Mouse (Mus musculus) adrenal gland, adult 18-20 months (tissue): ENCODE measurements around the gene Lmntd1. TPM values are rescaled to one million over a fixed set of nuclear protein-coding genes. Genes with fewer than 3 reads are reported as not detected.

Experiments
- DNase-seq, 2 experiments: peaks; one replicate each; pipeline ENCODE4 v3.0.0; 2021 to 2022; ENCODE audit warnings: low spot score in 2 of 2
- total RNA-seq, 2 experiments: library from RNA; stranded (reverse); gene quantifications; 1 replicate in 1 of 2; 2 replicates in 1 of 2; pipeline ENCODE4 v1.2.3; 2021

Gene Lmntd1
- total RNA-seq, 2 experiments from 2014 or later: 0.51 to 0.66 TPM

DNA sequence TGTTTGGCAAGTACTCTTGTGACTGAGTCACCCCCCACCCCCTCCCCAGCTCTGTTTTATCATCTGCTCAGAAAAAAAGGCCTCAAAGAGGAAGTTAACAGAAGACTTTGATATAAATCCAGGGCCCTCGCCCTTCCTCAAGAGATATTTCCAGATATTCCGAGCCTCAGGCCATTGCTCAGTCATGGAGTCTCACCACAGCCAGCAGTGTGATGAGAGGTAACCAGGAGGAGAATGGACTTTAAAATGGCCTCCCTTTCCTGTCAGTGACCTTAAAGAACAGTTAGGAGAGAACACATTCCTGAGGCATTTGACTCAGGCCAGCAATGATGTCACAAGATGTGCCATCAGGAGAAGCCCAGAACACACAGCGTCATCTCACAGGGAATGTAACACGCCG is 175.3 kb downstream of the Lmntd1 start:
- no peak for DNase-seq

DNA sequence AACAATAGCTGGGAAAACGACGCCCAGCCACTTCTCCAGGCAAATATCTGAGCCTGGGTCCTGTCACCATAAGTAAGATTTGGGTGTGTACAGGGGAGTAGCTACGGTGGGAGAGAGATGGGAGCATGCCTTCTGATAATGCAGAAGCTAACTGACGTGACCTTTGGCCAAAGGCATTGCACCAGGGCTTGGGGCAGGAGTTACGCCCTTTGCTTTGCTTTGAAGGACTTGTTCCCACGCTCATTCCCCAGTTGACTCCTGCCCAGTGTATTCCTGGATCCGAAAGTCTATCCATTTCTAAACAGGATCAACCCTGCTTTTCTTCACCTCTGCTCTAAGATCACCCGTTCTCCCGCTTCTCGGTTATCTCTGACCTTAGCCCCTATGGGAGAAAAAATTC is 178.4 kb downstream of the Lmntd1 start:
- DNase-seq: no peak

DNA sequence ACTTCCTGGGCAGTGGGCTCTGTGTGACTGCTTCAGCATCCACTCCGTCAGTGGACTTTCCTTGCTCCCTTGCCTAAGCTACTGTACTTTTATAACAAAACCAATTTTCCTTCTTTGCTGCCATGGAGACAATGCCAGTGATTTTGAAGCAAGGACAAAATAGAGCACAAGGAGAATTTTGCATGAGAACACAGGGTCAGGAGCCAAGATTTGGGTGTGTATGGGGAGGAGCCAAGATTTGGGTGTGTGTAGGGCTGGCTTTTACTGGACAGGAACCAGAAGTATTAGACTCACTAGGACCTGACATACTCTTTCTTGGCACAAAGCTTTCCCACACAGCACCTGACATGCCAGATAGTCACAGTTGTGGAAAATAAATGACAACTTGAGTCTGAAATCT is 179.0 kb downstream of the Lmntd1 start:
- DNase-seq: no peak

DNA sequence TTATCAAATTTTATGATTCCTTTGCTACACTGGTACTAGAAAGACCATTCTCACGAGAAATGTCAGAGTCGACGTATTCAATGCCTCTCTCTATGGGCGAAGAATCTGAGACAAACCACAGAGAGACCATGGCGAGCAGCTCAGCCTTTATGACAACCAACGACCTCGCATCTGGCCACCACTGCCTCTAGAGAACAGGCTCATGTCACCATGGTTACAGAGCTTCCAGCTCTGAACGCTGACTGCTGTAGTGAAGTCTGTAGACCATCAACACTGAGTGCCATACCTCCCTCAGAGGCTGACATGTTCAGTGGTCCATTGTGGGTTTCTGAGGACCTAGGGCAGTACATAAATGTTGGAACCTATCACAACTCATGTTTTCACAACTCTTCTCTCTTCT is 180.2 kb downstream of the Lmntd1 start:
- DNase-seq: no peak

DNA sequence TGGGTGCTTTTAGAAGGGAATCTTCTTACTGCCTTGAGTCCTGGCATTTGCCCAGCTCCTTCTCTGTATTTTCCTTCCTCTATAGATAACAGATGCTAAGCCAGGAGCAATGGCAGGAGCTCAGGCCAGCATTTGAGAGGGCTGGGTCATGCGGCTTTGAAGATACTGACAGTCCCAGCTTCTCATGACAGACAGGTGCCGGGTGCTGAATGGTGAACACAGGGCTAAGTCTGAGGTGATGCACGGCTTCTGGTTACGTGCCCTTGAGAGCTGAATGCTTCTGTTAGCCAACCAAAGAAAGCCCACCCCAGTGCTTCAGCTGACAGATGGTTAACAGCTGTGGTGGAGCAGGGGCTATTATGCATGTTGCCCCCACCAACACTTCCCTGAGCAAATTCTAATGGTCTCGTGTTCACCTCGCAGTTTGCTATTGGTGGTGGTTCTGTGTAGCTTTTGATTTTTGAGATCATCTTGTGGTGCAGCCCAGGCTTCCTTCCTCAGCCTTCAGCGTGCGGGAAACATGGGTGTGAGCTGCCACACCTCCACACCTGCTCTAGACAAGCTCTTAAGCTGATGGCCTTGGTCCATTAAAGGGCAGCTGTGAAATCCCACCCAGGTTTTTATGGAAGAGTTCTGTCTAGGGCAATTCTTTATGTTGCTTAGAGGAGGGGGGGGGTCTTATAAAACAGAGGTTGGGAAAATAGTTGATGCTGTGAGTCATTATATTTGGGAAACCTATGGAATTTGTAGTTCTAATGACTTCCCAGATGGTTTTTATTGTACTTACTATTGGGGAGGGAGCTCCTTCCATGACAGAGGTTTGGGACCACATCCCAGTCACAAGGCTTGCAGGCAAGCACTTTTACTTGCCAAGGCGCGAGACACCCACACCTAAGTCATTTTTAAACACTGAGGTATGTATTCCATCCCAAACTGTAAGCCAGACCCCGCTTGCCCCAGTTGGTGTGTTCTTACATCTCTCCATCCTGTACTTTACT is 181.1 kb downstream of the Lmntd1 start:
- no peak for DNase-seq

DNA sequence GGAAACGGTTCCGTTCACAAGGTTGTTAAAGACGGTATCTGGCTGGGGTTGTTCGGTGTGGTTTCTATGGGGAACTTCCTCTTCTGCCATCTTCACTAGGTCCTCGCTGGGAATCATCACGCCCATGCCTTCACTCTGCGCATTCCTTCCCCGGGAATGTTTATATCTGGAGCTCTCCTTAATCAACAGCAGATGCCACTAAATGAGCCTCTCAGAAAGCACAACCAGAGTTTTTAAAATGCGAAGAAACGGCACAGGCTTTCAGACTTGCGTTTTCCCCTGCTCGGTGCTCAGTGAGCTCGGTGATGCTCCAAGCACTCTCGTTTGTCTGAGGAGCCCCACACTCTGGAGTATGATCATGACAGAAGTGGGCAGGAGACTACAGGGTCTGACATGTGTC is 182.4 kb downstream of the Lmntd1 start:
- DNase-seq: no peak

DNA sequence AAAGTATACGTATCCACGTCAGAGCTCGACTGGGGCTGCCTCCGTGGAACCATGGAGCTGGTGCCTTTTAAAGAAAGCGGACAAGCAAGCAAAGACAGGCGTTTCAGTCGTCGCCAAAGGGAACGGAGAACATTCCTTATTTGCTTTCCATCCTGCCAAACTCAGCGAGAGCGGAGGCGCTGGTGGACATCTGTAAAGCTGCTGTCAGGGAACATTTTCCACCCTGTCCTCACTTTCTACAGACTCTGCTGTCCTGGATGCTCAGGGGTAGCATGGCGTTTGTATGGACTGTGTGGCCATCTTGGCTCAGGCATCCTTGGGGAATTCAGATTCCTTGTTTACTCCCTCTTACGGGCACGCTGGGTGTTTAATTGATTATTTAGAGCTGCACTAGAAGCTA is 186.7 kb downstream of the Lmntd1 start:
- DNase-seq: no peak

DNA sequence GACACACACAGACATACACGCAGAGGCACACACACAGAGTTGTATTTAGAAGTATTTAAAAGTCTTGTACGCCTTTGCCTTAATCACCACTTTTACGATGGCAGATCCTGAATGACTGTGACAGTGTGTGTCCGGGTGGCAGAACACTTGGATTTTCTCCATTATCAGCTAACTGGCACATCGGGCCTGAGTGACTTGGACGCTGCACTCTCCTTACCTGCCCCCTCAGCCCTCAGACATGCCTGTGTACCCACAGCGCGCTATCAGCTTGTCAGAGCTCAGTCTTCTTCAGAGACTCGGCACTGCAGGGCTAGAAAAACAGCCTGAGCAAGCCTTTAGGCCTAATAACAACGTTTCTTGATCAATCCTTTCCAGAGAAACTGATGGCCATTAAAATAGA is 187.6 kb downstream of the Lmntd1 start:
- DNase-seq: no peak

DNA sequence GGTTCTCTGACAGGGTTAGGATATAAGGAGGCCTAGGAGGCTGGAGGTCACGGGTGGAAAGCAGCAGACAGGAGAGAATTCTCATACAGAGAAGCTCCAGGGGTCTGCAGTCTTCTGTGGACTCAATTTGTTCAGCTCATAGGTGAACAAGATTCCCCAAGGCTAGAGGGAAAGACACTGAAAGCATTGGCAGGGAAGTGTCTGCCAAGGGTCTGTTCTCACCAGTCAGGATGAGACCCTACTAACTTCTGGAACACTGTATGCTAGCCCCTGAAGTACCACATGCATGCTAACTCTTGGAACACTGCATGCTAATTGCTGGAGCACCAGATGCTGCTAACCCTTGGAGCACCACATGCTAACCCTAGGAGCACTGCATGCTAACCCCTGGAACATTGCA is 190.0 kb downstream of the Lmntd1 start:
- DNase-seq: no peak

DNA sequence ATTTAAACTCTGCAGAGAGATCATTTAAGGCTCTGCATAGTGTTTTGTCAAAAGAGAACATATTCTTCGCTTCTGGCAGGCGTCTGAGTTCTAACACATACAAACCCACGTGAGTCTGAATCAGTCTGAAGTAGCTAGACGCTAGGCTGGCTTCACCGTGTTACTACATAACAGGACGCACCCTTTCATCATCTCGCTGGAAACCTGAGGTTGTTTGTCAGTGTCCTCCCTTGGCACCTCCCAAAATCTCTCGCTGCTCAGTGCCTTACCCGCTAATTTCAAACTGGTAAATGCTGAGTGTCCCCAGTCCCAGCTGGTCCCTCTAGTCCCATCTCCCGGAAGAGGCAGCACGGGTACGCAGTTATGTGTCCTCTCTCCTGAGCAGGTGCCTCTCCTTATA is 190.6 kb downstream of the Lmntd1 start:
- DNase-seq: no peak

DNA sequence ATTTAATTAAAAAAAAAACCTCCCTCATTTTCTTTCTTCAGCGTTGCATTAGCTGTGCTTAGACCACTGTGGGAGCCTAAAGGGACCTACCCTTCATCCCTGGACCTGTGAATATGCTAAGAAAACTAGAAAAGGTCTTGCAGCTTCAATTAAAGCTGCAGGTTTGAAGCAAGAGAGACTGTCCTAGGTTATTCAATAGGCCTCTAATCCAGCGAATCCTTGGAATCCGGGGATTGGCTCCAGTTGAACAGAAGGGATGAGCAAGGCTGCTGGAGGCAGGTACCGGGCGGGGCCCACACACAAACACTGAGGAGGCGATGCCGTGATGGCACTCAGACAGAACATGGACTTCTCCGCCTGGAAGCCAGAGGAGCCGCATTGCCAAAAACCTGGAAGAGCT is 192.5 kb downstream of the Lmntd1 start:
- no peak for DNase-seq

DNA sequence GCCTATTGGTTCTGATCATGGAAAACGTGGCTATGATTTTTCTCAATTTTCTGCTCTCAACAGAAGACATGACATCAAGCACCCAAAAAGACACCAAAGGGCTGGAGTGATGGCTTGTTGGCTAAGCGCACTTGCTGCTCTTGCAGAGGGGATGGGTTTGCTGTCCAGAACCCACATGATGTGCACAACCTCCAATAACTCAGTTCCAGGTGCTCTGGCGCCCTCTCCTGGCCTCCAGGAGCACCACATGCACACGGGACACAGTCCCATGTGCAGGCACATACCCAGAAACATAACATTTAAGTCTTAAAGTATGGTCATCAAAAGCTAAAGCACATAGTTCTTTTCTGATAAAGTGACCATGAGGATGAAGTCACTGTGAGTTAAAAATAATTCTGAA is 193.7 kb downstream of the Lmntd1 start:
- no peak for DNase-seq

DNA sequence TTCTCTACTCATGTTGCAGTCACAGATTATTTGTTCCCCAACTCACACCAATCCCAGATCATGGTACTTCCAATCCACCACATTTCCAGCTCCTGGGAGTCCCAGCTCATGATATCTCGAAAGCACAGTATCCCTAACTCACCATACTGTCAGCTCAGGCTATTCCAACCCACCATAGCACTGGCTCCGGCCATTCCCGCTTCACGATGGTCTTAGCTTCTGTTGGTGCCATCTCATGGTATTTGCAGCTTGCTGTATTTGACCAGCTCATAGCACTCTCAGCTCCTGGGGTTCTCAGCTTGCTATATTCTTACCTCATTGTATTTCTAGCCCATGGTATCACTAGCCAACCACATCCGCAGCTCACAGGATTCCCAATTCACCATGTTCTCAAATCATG is 195.3 kb downstream of the Lmntd1 start:
- no peak for DNase-seq

DNA sequence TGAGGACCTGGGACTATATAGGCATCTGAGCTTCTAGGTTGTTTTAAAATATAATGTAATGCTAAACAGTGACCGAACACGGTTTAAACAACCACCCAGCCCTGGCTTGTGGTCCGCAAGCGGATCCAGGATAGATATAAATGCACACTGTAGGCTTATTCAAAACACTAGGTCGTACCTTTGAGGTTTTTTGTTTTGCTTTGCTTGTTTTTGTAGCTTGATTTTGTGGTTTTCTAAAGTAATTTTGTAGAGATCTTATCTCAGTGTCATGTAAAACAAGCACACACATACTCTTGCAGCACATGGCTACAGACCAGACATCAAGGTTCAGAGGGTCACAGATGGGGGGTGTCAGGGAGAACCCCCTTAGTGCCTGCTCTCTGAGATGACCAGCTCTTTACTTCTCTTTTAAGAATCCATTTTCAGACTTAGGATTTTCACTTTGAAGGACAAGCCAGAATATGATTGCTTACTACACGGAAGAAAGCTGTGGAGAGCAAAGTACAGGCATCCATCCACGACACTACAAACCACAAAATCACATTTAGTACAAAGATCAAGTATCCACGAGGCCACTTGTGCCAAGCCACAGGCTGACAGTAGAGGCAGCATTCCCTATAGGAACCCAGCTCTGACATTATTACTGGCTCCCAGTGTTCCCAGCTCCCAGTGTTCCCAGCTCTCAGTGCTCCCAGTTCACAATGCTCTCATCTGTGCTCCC is 196.2 kb downstream of the Lmntd1 start:
- DNase-seq: no peak

DNA sequence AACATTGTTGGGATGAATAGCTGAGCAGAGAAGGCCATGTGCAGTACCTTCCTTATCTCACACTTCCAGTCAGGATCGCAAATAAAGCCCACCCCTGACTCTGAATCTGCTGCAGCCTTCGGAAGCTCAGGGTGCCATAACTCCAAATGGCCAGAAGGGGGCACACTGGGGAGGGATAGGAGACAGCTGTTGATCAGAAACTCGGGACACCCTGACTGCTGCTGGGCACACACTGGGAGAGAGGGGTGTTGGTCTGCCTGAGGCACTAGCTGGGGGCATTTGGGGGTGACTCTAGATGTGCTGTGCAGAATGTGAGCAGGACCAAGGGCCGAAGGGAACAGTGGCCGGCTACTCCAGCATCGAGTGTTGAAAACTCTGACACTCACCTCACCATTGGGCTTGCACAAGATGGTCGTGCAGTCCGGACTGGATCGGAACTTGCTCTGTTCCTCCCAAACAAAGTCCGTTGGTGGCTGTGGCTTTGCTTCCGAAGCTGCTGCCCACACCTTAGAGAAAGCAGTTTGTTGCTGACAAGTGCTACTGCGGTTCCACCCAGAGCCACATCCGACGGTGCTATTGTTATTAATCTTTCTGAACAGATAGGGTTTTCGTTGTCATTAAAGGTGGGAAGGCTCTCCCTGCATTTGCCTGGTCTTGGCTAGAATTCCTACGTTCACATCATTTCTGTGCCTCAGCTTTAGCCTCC is 197.0 kb downstream of the Lmntd1 start:
- peak; percentile 51 to 54 for DNase-seq

DNA sequence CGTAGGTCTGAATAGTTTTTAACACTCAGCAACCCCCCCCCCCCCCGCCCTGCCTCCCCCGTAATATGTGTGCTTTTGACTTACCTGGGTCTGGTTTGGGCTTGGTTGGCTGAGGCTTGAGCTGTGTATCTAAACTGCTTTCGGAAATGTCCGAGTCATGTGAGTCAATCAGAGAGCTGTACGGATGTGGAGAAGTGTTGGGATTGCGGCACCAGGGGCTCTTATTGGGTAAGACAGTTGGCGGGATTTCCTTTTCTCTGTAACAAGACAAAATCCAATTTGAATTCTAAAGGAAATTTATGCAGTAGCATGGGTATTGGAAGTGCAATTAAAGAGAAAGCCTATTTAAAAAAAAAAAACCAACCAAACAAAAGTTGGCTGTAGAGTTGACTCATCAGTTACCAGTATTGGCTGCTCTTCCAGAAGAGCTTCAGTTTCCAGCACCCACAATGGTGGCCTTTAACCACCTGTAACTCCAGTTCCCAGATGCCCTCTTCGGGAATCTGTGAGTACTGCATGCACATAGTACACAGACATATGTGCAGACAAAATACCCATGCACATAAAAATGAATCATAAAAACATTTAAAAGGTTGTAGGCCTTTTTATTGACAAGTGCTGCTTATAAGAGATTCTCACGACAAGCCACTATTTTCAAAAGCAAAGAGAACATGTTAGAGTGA is 209.6 kb downstream of the Lmntd1 start:
- no peak for DNase-seq

DNA sequence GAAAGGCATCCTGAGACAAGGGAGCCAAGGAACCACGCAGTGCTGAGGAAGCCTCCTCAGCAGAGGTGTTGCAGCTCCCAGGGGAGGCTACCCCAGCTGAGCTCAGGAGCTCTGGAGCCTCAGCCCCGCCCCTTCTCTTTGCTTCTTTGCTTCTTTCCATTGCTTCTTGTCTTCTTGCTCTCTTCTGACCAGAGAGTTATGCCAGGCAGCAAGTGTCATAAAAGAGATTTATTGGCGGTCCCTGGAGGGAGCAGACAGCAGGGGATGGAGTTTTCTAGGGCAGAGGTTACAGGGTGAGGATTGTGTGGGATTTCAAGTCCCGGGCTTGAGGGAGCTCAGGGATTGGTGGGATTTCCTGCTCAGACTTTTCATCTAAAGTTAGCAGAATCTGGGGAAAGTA is 213.0 kb downstream of the Lmntd1 start:
- DNase-seq: no peak

DNA sequence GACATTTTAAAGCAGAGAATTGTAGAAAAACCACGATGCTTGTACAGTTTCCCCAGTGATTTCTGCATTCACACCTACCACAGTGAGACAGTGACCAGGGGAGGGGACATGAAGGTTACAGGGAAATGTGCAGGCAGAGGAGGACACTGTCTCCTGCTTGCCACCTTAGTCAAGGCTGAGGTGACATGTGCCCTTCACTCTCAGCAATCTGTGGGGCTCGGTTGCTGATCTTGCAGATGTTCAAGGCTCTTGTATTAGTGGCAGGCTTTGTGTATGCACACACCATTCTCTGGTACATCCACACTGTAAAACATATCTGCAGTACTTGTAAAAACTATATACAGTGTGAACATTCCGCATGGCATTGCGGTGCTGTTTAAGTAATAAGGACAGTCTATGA is 216.2 kb downstream of the Lmntd1 start:
- DNase-seq: no peak

DNA sequence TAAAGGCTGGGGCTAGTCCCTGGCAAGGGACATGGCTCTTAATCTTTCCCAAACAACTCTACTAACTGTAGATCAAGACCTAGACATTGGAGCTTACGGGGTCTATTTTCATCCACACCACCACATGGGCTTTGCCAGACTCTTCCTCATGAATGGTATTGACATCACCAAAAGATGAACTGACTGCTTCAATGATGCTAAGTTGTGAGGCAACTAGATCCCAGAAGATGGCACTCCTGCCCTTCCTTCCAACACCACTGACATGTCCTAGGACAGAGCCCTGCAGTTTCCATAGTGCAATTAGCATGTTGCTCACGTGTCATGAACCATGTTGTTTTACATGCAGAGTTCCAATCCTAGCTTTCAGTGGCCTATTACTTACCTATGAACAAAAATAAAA is 217.6 kb downstream of the Lmntd1 start:
- no peak for DNase-seq

DNA sequence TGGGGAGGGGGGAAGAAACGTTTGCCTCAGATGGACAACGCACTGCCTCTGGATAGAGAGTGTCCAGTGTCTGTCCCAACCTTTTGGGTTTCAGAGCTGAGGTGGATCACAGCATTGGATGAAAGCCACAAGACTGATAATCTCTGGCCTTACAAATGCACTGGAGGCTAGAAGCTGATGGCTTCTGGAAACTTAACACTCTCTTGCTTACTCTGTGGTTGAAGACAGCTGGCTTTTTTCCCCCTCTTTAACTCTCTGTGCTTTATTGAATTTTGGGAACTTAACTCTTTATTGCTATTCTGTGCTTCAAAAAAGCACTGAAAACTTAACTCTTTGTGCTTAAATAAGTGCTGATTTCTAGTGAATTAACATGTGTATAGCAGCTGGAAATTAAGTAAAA is 223.7 kb downstream of the Lmntd1 start:
- no peak for DNase-seq

DNA sequence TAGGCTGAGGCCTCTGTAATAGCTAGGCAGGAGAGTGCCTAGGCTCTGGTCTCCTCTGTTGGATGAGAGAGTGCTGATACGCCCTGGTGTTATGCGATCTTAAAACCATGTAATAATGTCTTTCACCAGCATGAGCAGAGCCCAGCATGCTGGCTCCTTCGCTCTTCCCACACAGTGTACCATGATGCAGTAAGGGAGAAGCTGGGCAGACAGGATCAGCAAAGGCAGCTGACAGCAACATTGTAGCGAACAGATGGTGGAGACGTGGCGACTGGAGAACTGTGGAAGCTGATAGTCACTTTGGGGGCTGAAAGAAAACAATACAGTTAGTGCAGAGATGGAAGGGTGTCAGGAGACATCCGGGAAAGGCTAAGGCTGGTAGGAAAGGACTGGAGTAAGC is 224.2 kb downstream of the Lmntd1 start:
- no peak for DNase-seq
